Mouse (Mus musculus) brain, embryonic 14.5 days (tissue): ENCODE measurements at regions not wholly inside any gene's neighbourhood (a gene's known extent, or its start where the extent isn't known, plus 50 kb on each side); places are given as distances from the start of the nearest gene placed in this dataset.

Experiments
- DNase-seq: peaks from one replicate; pipeline ENCODE4 v3.0.0-alpha.2; 2011; ENCODE audit warnings: low read depth
- CTCF ChIP-seq: fragments of 200-500 bp; IDR thresholded peaks from 2 replicates; pipeline ENCODE4 v1.5.1; 2012; ENCODE audit warnings: inconsistent platforms, mild to moderate bottlenecking, moderate library complexity, borderline replicate concordance; ENCODE audit not compliant: insufficient read depth, insufficient read length; ENCODE audit errors: extremely low read depth
- POLR2A ChIP-seq: fragments of 200-500 bp; IDR thresholded peaks from 2 replicates; pipeline ENCODE4 v1.6.1; 2012; ENCODE audit warnings: mild to moderate bottlenecking, inconsistent platforms, borderline replicate concordance; ENCODE audit not compliant: poor library complexity, insufficient read depth, insufficient read length, severe bottlenecking; ENCODE audit errors: extremely low read depth

- no peak for DNase-seq
- TF ChIP-seq CTCF (no peak), POLR2A (no peak)
These were observed 111.0 kb upstream of the 9330182O14Rik start for GRCm38 (mm10) chr15:40023195-40023594.

GRCm38 (mm10) chr15:40032088-40032487, 102.1 kb upstream of the 9330182O14Rik start:
- DNase-seq = no peak
- TF ChIP-seq POLR2A = no peak
- TF ChIP-seq CTCF = no peak

GRCm38 (mm10) chr15:40036181-40036580, 98.0 kb upstream of the 9330182O14Rik start:
- TF ChIP-seq CTCF (no peak), POLR2A (no peak)
- no peak for DNase-seq

GRCm38 (mm10) chr15:40037266-40037665, 96.9 kb upstream of the 9330182O14Rik start:
- DNase-seq = no peak
- TF ChIP-seq POLR2A (no peak), CTCF (no peak)

GRCm38 (mm10) chr15:40046219-40046618, 87.9 kb upstream of the 9330182O14Rik start:
- no peak for DNase-seq
- TF ChIP-seq POLR2A = no peak
- no peak for TF ChIP-seq CTCF

- TF ChIP-seq POLR2A (no peak), CTCF (no peak)
- DNase-seq = no peak
These were observed 87.1 kb upstream of the 9330182O14Rik start for GRCm38 (mm10) chr15:40047100-40047499.

GRCm38 (mm10) chr15:40068051-40068450, 66.1 kb upstream of the 9330182O14Rik start:
- peak; percentile 7 for DNase-seq
- TF ChIP-seq POLR2A (no peak), CTCF (no peak)

- DNase-seq = peak; percentile 72
- TF ChIP-seq CTCF (no peak), POLR2A (no peak)
These were observed 58.8 kb upstream of the 9330182O14Rik start for GRCm38 (mm10) chr15:40075334-40075893.

GRCm38 (mm10) chr15:40079872-40080271, 54.3 kb upstream of the 9330182O14Rik start:
- TF ChIP-seq POLR2A (no peak), CTCF (no peak)
- DNase-seq = peak; percentile 47
